Mouse (Mus musculus) small intestine, adult 2 months (tissue): ENCODE measurements around the gene Cpeb3.

Experiments used
- CTCF ChIP-seq: fragments of 200-500 bp; IDR thresholded peaks from 2 replicates; pipeline ENCODE4 v1.5.1; 2012; ENCODE audit warnings: low read depth, mild to moderate bottlenecking, control low read depth, inconsistent platforms, low read length, moderate library complexity, mixed read lengths; ENCODE audit not compliant: insufficient replicate concordance, insufficient read length; ENCODE audit errors: extremely low read depth
- POLR2A ChIP-seq: fragments of 200-500 bp; IDR thresholded peaks from 2 replicates; pipeline ENCODE4 v1.6.1; 2012; ENCODE audit warnings: low read depth, mild to moderate bottlenecking, control low read depth, inconsistent platforms, low read length, moderate library complexity

- no peak for TF ChIP-seq CTCF
- no peak for TF ChIP-seq POLR2A
These were observed 6.3 kb upstream of the Cpeb3 start for GRCm38 (mm10) chr19:37214711-37215110.
